Mouse (Mus musculus) myocyte (in vitro differentiated cells): ENCODE data around the gene Atpaf1. TPM values are rescaled to one million over a fixed set of nuclear protein-coding genes. Genes with fewer than 3 reads are reported as not detected.
A peak's percentile ranks its signal among the peaks of the same experiment; 100 is the strongest.

Source experiments
- H3K27me3 ChIP-seq: one replicate; pipeline ENCODE4 v1.6.1; 2011; ENCODE audit not compliant: control insufficient read depth, insufficient read depth, insufficient read length
- H3K36me3 ChIP-seq: one replicate; pipeline ENCODE4 v1.6.1; 2011; ENCODE audit not compliant: control insufficient read depth, insufficient read depth
- H3K4me2 ChIP-seq: one replicate; pipeline ENCODE4 v1.6.1; 2011; ENCODE audit warnings: low read depth, control low read depth
- H3K4me3 ChIP-seq: one replicate; pipeline ENCODE4 v1.5.1; 2011; ENCODE audit warnings: mild to moderate bottlenecking, control low read depth, moderate library complexity
- H3K79me2 ChIP-seq: one replicate; pipeline ENCODE4 v1.6.1; 2011; ENCODE audit not compliant: control insufficient read depth, insufficient read depth
- H3ac ChIP-seq: one replicate; pipeline ENCODE4 v1.6.1; 2011; ENCODE audit not compliant: control insufficient read depth, insufficient read length
- CEBPB ChIP-seq: IDR thresholded peaks from 2 replicates; pipeline ENCODE4 v1.6.1; 2011; ENCODE audit warnings: mild to moderate bottlenecking, moderate library complexity; ENCODE audit not compliant: poor library complexity, insufficient read depth, severe bottlenecking
- E2F4 ChIP-seq: IDR thresholded peaks from one replicate; pipeline ENCODE4 v1.6.1; 2011; ENCODE audit warnings: mild to moderate bottlenecking, control low read depth, moderate library complexity; ENCODE audit not compliant: insufficient read depth
- MAX ChIP-seq: IDR thresholded peaks from one replicate; pipeline ENCODE4 v1.6.1; 2011; ENCODE audit warnings: low read depth, mild to moderate bottlenecking, control low read depth
- MYOD1 ChIP-seq, 3 experiments: IDR thresholded peaks; one replicate each; pipeline ENCODE4 v1.6.1; 2011; ENCODE audit warnings: control low read depth in 2 of 3, low read depth in 2 of 3, mild to moderate bottlenecking in 2 of 3, moderate library complexity in 1 of 3; ENCODE audit not compliant: insufficient read length in 2 of 3, control insufficient read depth in 1 of 3
- MYOG ChIP-seq, 3 experiments: IDR thresholded peaks; one replicate each; pipeline ENCODE4 v1.6.1; 2011; ENCODE audit warnings: control low read depth in 2 of 3, low read depth in 2 of 3, mild to moderate bottlenecking in 2 of 3; ENCODE audit not compliant: insufficient read length in 2 of 3, control insufficient read depth in 1 of 3, insufficient read depth in 1 of 3
- POLR2A ChIP-seq: IDR thresholded peaks from one replicate; pipeline ENCODE4 v1.6.1; 2011; ENCODE audit warnings: low read depth, mild to moderate bottlenecking, control low read depth, moderate library complexity; ENCODE audit not compliant: insufficient read length
- POLR2AphosphoS2 ChIP-seq: IDR thresholded peaks from one replicate; pipeline ENCODE4 v1.6.1; 2011; ENCODE audit warnings: low read depth, control low read depth; ENCODE audit not compliant: insufficient read length
- REST ChIP-seq: IDR thresholded peaks from one replicate; pipeline ENCODE4 v1.6.1; 2011; ENCODE audit warnings: mild to moderate bottlenecking, control low read depth, moderate library complexity; ENCODE audit not compliant: insufficient read depth, insufficient read length
- SRF ChIP-seq: IDR thresholded peaks from one replicate; pipeline ENCODE4 v1.6.1; 2011; ENCODE audit warnings: low read depth; ENCODE audit not compliant: control insufficient read depth, insufficient read length
- TCF12 ChIP-seq: IDR thresholded peaks from one replicate; pipeline ENCODE4 v1.6.1; 2011; ENCODE audit warnings: mild to moderate bottlenecking, control low read depth; ENCODE audit not compliant: poor library complexity, insufficient read depth, severe bottlenecking
- TCF3 ChIP-seq: IDR thresholded peaks from one replicate; pipeline ENCODE4 v1.6.1; 2011; ENCODE audit warnings: low read depth, control low read depth; ENCODE audit not compliant: insufficient read length
- USF1 ChIP-seq: IDR thresholded peaks from one replicate; pipeline ENCODE4 v1.6.1; 2011; ENCODE audit warnings: low read depth, mild to moderate bottlenecking, control low read depth, moderate library complexity
- polyA plus RNA-seq: library from polyadenylated mRNA; unstranded; fragments of >200 nt; fragmentation: generic; extraction: Trizol; gene quantifications from one replicate; pipeline ENCODE4 v1.2.1, GENCODE M21; 2012; ENCODE audit warnings: missing spikeins

Atpaf1 gene
- polyA plus RNA-seq, 1 experiment = 12.5 TPM

DNA sequence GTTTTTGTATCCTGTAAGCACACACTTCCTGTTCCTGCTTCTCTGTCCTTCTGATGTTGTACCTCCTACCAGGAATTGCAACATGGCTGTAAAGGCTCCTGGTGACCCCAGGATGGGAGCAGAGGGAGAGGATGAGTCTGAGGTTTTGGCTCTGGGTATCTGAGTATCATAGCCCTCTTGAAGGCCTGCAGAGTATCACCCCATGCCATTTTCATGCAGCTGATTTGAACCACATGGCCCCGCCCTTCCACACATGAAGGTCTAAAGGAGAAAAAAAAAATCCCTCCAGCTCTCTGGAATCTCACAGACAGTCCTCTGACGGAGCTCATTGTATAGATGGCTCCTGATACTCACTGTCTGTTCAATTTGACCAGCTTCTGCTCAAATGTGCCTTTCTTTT is 65.5 kb downstream of the Atpaf1 start:
- Histone ChIP-seq H3K4me2 (no peak overlapping the region), H3K4me3 (no peak overlapping the region), H3K36me3 (peaks cover 32% of the 10 kb centered on the region), H3K79me2 (no peaks in the 10 kb centered on the region), H3ac (no peak overlapping the region), H3K27me3 (no peaks in the 10 kb centered on the region)
- TF ChIP-seq MAX (no peak), TCF3 (no peak), CEBPB (no peak), TCF12 (no peak), POLR2A (no peak)

DNA sequence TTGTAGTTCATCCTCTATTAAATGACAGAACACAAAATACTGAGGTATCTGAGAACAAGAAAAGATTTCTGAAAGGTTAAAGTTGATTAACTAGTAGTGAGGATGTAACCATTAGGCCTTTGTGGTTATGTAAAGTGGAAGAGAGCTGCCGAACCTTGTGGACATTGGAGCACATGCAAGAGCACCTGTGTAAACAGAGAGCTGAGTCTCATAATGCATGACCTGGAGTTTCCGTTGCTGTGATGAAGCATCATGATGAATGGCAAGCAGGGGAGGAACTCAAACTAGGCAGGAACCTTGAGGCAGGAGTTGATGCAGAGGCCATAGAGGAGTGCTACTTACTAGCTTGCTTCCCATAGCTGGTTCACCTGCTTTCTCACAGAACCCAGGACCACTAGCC is 66.0 kb downstream of the Atpaf1 start:
- no peak overlapping the region for H3K4me3 ChIP-seq
- no peak overlapping the region for H3K4me2 ChIP-seq
- H3K27me3 ChIP-seq = no peaks in the 10 kb centered on the region
- no peak overlapping the region for H3ac ChIP-seq
- H3K79me2 ChIP-seq = no peaks in the 10 kb centered on the region
- H3K36me3 ChIP-seq = peaks cover 32% of the 10 kb centered on the region
- TF ChIP-seq MYOG (IDR thresholded peaks at IDR 0.05; ENCODE audit: control insufficient read depth in 1 of 3, insufficient read depth in 1 of 3, insufficient read length in 2 of 3, low read depth in 2 of 3) = no peak
- TF ChIP-seq MAX = no peak
- TF ChIP-seq POLR2A = no peak
- no peak for TF ChIP-seq REST
- TF ChIP-seq USF1 = no peak
- TF ChIP-seq TCF3 = no peak
- TF ChIP-seq POLR2AphosphoS2 = no peak
- TF ChIP-seq TCF12 = no peak
- no peak for TF ChIP-seq E2F4
- no peak for TF ChIP-seq SRF
- no peak for TF ChIP-seq CEBPB
- TF ChIP-seq MYOD1 (IDR thresholded peaks at IDR 0.05; ENCODE audit: control insufficient read depth in 1 of 3, insufficient read length in 2 of 3, low read depth in 2 of 3) = no peak

DNA sequence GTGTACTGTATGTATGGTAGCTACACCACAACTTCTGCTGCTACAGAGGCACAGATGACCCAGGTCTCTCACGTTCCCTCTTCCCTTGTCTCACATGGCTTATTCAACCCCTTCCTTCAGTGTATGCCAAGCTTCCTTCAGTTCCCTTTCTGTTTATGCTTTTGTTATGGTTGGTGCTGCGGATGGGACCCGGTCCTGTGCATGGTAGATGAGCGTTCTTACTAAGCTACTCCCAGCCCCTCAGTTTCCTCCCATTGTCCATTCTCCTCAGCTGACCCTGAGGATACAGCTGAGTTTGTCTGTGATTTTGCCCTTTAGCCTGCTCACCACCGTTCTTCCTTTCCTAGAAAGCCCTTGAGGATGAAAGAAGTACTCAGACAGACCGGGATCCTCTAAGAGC is 67.0 kb downstream of the Atpaf1 start:
- H3K4me2 ChIP-seq = no peak overlapping the region
- no peaks in the 10 kb centered on the region for H3K79me2 ChIP-seq
- H3K27me3 ChIP-seq = no peaks in the 10 kb centered on the region
- H3K36me3 ChIP-seq = peaks cover 32% of the 10 kb centered on the region
- no peak overlapping the region for H3K4me3 ChIP-seq
- H3ac ChIP-seq = no peak overlapping the region
- TF ChIP-seq SRF (no peak), MAX (no peak), MYOG (IDR thresholded peaks at IDR 0.05; ENCODE audit: control insufficient read depth in 1 of 3, insufficient read depth in 1 of 3, insufficient read length in 2 of 3, low read depth in 2 of 3) (no peak), CEBPB (no peak), REST (no peak), POLR2AphosphoS2 (no peak), POLR2A (no peak), MYOD1 (IDR thresholded peaks at IDR 0.05; ENCODE audit: control insufficient read depth in 1 of 3, insufficient read length in 2 of 3, low read depth in 2 of 3) (no peak), TCF3 (no peak), E2F4 (no peak), USF1 (no peak)

DNA sequence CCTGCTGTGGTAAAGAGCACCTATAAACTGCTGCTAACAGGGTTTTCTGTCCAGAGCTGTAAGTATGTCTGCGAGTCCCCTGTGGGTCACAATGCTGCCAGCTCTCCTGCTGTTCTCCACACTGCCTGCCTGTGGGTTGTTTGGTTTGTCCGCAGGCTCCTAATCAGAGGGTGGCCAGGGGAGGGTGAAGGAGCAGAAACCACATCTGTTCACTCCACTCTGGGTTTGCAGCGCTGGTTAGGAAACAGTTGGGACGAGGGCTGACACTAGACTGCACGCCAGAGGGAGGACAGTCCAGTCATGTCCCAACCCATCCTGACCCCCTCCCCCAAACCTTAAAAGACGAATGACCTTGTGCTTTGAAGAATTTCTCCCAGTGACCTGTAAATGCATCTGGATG is 70.5 kb downstream of the Atpaf1 start:
- TF ChIP-seq MYOD1 (IDR thresholded peaks at IDR 0.05; ENCODE audit: control insufficient read depth in 1 of 3, insufficient read length in 2 of 3, low read depth in 2 of 3) = no peak
- TF ChIP-seq MYOG (IDR thresholded peaks at IDR 0.05; ENCODE audit: control insufficient read depth in 1 of 3, insufficient read depth in 1 of 3, insufficient read length in 2 of 3, low read depth in 2 of 3) = no peak
- no peak for TF ChIP-seq REST
- no peak for TF ChIP-seq TCF12
- no peak for TF ChIP-seq POLR2A
- TF ChIP-seq TCF3 = no peak
- no peak for TF ChIP-seq E2F4
- TF ChIP-seq MAX = no peak
- no peak for TF ChIP-seq SRF
- TF ChIP-seq POLR2AphosphoS2 = no peak
- TF ChIP-seq CEBPB = no peak
- no peak for TF ChIP-seq USF1
- no peak overlapping the region for H3K4me3 ChIP-seq
- no peaks in the 10 kb centered on the region for H3K27me3 ChIP-seq
- no peak overlapping the region for H3ac ChIP-seq
- H3K4me2 ChIP-seq = no peak overlapping the region
- H3K36me3 ChIP-seq = peaks cover 40% of the 10 kb centered on the region
- no peaks in the 10 kb centered on the region for H3K79me2 ChIP-seq

DNA sequence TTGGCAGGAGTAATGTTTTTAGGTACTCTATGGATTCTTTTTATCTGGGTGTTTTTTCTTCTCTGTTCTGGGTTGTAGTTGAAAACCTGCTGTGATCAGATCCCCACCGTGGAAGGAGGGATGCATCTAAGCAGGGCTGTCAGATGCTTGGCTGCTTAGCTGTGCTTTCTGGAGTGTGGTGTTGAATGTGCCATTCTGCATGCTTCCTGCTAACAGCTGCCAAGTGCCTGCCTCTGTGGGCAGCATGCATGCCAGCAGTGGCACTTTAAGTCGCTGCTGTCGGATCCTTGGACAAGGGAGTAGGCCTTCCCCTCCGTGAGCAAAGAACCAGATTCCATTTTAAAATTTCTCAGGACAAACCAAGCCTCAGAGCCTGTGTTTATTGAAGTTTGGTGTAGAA is 71.0 kb downstream of the Atpaf1 start:
- no peaks in the 10 kb centered on the region for H3K79me2 ChIP-seq
- peaks cover 44% of the 10 kb centered on the region for H3K36me3 ChIP-seq
- H3K27me3 ChIP-seq = no peaks in the 10 kb centered on the region

More for the DNA sequence above, 71.0 kb downstream of the Atpaf1 start:
- H3ac ChIP-seq = no peak overlapping the region
- TF ChIP-seq MYOG (IDR thresholded peaks at IDR 0.05; ENCODE audit: control insufficient read depth in 1 of 3, insufficient read depth in 1 of 3, insufficient read length in 2 of 3, low read depth in 2 of 3) (peak in 2 of 3 experiments; percentile 4 to 79), CEBPB (no peak), MYOD1 (IDR thresholded peaks at IDR 0.05; ENCODE audit: control insufficient read depth in 1 of 3, insufficient read length in 2 of 3, low read depth in 2 of 3) (peak in 1 of 3 experiments; percentile 62), POLR2A (no peak)
- no peak overlapping the region for H3K4me3 ChIP-seq
- no peak overlapping the region for H3K4me2 ChIP-seq
